Mouse (Mus musculus) brain, embryonic 14.5 days (tissue): ENCODE results near the gene Gda. TPM values are rescaled to one million over a fixed set of nuclear protein-coding genes. Genes with fewer than 3 reads are reported as not detected.

ENCODE experiments used
- DNase-seq: peaks from one replicate; pipeline ENCODE4 v3.0.0-alpha.2; 2011; ENCODE audit warnings: low read depth
- CTCF ChIP-seq: fragments of 200-500 bp; IDR thresholded peaks from 2 replicates; pipeline ENCODE4 v1.5.1; 2012; ENCODE audit warnings: inconsistent platforms, mild to moderate bottlenecking, moderate library complexity, borderline replicate concordance; ENCODE audit not compliant: insufficient read depth, insufficient read length; ENCODE audit errors: extremely low read depth
- POLR2A ChIP-seq: fragments of 200-500 bp; IDR thresholded peaks from 2 replicates; pipeline ENCODE4 v1.6.1; 2012; ENCODE audit warnings: mild to moderate bottlenecking, inconsistent platforms, borderline replicate concordance; ENCODE audit not compliant: poor library complexity, insufficient read depth, insufficient read length, severe bottlenecking; ENCODE audit errors: extremely low read depth
- polyA plus RNA-seq: library from polyadenylated mRNA; depleted of rRNA; stranded (reverse); fragments of >200 nt; gene quantifications from 2 replicates; pipeline ENCODE4 v1.2.3, GENCODE M21; 2012; rRNA removed

The Gda gene
- 0.72 and 1.1 TPM in 2 replicates for polyA plus RNA-seq

- TF ChIP-seq POLR2A (no peak), CTCF (no peak)
- no peak for DNase-seq
These were observed at the start of gene Gda for GRCm38 (mm10) chr19:21473345-21473744. Gene Gda, minus strand, starts transcription at chr19:21473445.

- no peak for DNase-seq
These were observed 47.0 kb upstream of the Gda start for GRCm38 (mm10) chr19:21520280-21520679.

GRCm38 (mm10) chr19:21510116-21510515, 36.9 kb upstream of the Gda start:
- TF ChIP-seq CTCF (peak; percentile 61; the same call in 1 of the 2 replicates), POLR2A (no peak)
- DNase-seq, result peak; percentile 66

More at GRCm38 (mm10) chr19:21520280-21520679, 47.0 kb upstream of the Gda start:
- no peak for TF ChIP-seq POLR2A
- no peak for TF ChIP-seq CTCF

- TF ChIP-seq POLR2A (no peak), CTCF (no peak)
- DNase-seq, result peak; percentile 15
These were observed 34.5 kb upstream of the Gda start for GRCm38 (mm10) chr19:21507561-21508232.

GRCm38 (mm10) chr19:21507133-21507532, 33.9 kb upstream of the Gda start:
- no peak for TF ChIP-seq CTCF
- no peak for TF ChIP-seq POLR2A
- no peak for DNase-seq

- DNase-seq, result no peak
- no peak for TF ChIP-seq CTCF
- no peak for TF ChIP-seq POLR2A
These were observed 31.5 kb upstream of the Gda start for GRCm38 (mm10) chr19:21504716-21505115.

- DNase-seq, result no peak
- TF ChIP-seq CTCF, result no peak
- no peak for TF ChIP-seq POLR2A
These were observed 26.2 kb upstream of the Gda start for GRCm38 (mm10) chr19:21499394-21499983.

- TF ChIP-seq CTCF (no peak), POLR2A (no peak)
- DNase-seq, result no peak
These were observed 22.6 kb upstream of the Gda start for GRCm38 (mm10) chr19:21495817-21496216.

- no peak for DNase-seq
- TF ChIP-seq POLR2A (no peak), CTCF (no peak)
These were observed 20.7 kb upstream of the Gda start for GRCm38 (mm10) chr19:21493807-21494521.

- no peak for DNase-seq
- TF ChIP-seq CTCF (no peak), POLR2A (no peak)
These were observed 18.1 kb upstream of the Gda start for GRCm38 (mm10) chr19:21491391-21491790.

- no peak for DNase-seq
- no peak for TF ChIP-seq POLR2A
- TF ChIP-seq CTCF, result no peak
These were observed 14.1 kb upstream of the Gda start for GRCm38 (mm10) chr19:21487124-21487944.

GRCm38 (mm10) chr19:21482096-21482495, 8.9 kb upstream of the Gda start:
- DNase-seq, result no peak
- TF ChIP-seq POLR2A (no peak), CTCF (no peak)
